Mouse (Mus musculus) left cerebral cortex, adult 9 months (tissue): Measurements from ENCODE around the gene Shc2.
A peak's percentile ranks its signal among the peaks of the same experiment; 100 is the strongest.

Experiments used
- DNase-seq, 2 experiments: peaks; one replicate each; pipeline ENCODE4 v3.0.0; 2022; ENCODE audit warnings: low spot score in 2 of 2

Gene Shc2

DNA sequence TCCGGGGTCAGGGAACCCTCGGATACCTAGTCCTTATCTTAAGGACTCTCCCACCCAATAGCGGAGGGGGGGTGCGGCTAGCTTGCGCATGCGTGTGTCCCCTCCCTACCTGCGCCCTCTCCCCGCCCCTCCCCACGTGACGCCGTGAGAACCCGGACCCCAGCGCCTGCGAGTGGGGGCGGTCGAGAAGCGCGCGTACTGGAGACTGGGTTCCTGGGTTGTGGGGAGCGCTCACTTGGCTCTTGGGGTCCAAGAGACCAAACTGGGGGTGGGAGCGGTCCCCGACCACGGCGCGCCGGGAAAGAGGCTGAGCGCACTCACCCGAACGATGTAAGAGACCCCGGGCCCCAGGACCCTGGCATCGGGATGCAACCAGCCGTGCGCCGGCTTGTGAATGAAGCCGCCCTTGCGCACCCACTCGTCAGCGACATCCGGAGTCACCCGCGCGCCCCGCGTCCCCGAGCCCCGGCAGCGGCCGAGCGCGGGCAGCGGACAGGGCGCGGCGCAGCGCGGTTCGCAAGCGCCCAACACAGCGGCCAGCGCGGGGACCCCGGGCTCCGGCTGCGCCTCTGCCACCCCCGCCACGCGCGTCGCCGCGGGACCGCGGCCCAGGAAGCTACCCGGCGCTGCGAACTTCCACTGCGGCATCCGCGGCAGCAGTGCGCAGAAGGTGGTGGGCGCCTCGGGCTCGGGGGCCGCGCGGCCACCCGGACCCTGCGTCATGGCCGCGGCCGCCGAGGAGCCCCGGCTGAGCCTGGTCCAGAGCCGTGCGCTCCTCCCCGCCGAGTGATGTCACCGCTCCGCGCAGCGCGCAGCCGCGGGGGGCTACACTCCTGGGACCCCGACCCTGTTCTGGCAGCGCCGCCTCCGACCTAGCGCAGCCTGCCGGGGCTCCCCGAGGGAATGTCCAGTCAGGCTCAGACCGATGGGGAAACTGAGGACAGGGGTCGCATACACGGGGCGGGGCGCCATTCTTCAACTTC lies at the start of gene Shc2:
Gene Shc2 (minus strand): TSS at position 791 of the 983 bp plus-strand sequence.
- DNase-seq = peak in 1 of 2 experiments; percentile 83

DNA sequence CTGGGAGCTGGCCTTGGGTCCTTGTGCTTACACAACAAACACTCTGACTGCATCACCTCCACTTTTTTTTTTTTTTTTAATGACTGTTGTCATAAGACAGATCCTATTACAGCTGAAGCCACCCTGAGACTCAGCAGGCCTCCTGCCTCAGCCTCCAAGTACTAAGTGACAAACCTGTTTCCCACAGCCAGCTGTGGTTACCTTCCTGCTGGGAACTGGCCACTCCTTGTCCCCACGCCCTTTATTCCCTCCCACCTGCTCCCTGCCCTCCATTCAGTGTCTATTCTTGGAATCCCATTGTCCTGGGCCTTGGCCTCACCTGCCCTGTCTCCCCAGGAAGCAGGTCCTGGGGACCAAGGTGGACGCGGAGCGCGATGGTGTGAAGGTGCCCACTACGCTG lies 49.8 kb upstream of the Shc2 start:
- DNase-seq = no peak

DNA sequence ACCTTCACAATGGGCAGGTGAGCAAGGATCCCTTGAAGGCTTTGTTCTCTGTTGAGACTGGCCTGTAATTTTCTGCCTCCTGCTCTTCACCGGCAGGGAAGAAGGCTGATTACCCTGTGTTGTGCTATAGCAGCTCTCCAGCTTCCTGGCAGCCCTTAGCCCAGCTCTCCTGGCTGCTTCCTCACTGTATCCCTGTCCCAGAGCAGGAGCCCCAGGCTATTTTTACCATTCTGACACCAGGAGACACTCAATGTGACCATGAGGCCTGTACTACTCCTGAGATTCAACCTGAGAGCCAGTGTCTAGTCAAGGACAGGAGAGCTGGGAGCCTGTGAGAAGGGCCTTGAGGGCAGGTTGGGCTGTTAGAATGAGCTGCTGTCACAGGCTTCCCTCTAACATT lies 49.0 kb upstream of the Shc2 start:
- DNase-seq = no peak

DNA sequence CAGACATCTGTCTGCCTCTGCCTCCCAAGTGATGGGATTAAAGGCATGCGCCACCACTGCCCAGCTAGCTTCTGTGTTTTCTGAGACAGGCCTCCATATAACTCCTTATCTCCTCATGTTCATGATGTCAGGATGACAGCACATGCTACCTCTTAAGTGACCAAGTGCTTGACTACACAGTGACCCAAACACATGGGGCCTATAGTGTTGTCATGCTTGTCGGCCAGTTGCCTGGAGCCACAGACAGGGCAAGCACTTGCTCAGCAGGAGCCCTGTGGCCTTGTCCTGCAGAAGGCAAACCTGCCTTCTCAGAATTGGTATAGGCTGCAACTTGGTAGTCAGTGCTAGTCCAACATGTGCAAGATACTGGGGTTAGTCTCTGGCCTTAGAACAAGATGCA lies 48.5 kb upstream of the Shc2 start:
- DNase-seq = no peak

DNA sequence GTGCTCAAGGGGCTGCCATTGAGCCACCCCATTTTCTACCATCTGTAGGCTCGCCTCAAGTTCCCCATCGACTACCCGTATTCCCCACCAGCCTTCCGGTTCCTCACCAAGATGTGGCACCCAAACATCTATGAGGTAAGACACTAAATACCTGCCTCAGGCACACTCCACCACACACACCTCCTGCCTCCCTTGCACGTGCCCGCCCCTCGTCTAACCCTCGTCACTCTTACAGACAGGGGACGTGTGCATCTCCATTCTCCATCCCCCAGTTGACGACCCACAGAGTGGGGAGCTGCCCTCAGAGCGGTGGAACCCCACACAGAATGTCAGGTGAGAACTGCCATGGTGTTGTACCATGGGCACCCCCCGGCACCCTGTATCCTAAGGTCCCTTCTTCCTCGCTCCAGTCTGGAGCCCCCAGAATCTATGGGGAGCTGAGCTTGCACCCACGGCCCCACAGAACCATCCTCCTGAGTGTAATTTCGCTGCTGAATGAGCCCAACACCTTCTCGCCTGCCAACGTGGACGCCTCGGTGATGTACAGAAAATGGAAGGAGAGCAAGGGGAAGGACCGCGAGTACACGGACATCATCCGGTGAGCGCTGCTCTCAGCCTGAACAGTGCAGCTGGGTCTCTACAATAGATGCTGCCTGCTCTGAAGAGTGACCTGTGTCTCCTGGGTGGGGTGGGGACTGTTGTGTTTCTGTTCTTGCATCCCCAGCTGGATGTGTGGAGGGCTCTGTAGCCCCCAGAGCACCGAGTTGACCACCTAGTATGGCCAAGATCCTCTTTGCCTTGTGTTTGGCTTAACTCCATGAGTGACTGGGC lies 47.3 kb upstream of the Shc2 start:
- DNase-seq = no peak

DNA sequence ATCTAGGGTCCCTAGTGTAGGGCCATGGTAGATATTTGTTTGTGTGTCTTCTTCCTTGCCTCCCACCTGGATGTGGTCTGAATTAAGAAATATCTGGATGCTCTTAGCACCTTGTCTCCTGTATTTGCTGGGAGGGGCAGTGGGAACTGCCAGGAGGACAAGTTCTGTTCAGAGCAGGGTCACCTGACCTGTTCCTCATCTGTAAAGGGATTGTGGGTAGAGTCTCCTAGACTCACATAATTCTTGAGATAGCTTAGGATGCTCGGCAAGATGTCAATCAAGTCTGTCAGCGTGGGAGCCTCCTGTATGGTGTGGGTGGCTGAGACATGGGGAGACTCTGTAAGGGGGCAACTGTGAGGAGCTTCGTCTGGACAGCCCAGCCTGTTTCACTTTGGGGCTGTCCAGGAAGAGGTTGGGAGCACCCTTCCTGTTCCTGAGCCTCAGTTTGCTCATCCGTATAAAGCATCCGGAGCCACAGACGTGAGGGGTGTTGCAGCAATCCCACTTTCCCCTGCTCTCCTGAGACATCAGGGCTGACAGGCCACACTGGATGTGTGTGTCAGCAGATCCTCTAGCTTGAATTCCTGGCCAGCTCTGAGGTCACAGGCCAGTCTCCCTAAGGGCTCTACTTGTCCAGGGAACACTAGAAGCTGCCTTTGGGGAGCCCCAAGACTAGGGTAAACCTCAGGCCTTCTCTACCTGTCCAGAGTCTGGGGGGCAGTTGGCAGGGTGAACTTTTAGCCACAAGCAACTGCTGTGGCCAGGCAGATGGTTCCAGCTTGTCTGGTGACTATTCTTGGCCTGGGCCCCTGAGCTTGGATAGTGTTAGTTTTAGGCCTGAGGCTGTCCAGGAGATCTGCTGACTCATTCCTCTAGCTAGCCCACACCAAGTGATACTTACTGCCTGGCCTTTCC lies 46.3 kb upstream of the Shc2 start:
- DNase-seq = no peak

DNA sequence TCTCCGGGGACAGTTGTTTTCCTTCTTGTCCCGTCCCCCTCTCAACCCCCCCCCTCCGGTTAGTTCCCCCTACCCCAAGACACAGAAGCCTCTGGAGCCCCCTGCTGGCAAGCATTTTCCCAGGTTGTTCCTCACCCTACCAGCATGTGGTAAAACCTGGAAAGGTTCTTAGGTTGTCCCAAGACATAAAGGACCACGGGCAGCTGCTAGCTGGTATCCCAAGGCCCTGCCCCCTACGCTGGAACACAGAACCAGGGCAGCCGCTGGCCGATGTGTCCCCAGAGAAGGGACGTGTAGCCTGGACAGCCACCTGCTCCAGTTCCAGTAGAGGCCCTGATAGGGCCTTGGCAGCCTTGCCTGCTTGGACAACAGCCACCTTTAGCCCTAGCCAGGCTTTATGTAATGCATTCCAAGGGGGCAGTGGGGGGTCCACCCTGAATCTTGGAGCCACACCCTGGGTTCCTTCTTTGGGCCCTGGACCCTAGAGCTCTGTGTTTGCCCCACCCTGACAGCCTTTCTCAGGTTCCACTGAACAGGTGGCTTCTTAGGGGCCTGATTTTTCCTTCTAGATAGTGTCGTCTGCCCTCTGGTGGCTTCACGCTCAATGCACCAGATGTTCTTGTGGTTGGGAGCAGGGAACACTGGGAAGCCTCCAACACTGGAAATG lies 45.3 kb upstream of the Shc2 start:
- no peak for DNase-seq

DNA sequence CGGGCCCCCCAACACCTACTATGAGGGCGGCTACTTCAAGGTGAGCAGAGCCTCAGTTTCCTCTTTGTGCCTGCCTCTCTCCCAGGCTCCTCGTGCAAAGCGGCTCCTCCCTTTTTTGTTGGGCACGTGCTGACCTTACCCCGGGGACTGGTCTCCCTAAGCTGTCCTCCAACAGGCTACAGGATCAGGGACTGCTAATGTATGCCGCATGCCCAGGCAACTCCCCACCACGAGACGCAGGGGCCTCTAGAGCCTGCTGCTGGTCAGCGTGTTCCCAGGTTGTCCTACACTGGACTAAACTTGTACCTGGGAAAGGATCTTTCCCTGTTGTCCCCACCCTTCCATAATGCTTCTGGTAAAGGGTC lies 44.8 kb upstream of the Shc2 start:
- DNase-seq = no peak

DNA sequence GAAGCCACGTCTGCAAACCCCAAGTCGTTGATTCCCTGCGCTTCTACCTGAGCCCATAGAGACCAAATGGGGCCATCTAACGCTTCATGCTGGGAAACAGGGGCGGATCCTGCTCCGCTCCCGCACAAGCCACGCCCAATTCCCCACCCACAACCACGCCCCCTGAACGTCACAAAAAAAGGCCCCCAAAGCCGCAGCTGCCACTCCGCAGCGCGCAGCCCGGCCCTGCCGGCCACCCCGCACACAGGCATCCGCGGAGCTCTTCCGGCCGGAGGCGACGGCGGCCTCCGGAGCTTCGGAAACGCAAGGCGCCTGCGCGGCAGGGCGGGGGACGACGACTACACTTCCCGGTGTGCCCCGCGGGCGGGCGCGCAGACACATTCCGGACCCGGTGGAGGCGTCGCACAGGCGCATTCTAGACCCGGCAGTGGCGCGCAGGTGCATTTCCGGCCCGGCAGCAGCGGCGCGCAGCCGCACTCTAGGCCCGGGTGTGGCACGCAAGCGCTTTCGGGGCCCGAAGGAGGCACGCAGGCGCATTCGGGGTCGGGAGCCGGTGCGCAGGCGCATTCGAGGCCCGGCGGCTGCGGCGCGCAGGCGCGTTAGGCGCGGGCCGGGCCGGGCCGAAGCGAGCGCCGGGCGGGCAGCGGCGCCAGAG lies 44.0 kb upstream of the Shc2 start, which contains the start of gene Cdc34:
Gene Cdc34 (plus strand): TSS at position 605 of the 655 bp plus-strand sequence.
- DNase-seq = peak; percentile 99

DNA sequence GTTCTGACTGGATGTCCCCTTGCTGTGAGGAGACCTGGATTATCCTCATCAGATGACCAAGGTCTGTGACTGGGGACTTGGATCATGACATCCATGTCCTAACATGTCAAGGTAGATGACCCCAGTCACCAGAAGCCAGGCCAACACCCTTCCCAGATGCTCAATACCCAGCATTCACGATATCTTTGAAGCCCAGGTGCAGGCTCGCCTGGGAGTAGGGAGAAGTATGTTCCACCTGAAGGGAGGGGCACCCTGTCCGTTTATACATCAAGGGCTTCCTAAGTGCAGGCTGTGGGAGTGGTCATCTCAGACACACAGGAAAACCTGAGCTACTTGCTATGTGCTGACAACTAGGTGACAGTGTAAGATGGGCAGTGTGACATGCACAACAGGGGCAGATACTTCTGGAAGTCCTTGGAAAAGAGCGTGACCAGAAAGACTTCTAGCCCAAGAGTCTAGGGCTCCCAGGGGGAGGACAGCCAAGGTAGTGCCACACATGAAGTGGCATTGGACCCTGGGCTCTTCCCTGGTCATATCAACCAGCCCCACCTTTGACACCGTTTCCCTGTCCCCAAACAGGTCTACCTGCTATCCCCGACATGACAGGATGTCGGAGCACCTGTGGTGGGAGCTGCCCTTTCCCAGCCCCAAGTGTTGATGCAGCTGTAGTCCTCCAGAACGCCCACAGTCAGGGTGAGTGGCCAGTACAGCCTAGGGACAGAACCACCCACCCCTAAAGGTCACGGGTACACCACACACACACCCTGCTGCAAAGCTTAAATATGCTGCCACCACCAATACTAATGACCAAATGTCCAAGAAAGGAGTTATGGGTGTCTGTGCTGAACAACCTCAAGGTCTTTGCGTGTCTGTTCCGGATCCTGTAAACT lies 43.1 kb upstream of the Shc2 start:
- no peak for DNase-seq

DNA sequence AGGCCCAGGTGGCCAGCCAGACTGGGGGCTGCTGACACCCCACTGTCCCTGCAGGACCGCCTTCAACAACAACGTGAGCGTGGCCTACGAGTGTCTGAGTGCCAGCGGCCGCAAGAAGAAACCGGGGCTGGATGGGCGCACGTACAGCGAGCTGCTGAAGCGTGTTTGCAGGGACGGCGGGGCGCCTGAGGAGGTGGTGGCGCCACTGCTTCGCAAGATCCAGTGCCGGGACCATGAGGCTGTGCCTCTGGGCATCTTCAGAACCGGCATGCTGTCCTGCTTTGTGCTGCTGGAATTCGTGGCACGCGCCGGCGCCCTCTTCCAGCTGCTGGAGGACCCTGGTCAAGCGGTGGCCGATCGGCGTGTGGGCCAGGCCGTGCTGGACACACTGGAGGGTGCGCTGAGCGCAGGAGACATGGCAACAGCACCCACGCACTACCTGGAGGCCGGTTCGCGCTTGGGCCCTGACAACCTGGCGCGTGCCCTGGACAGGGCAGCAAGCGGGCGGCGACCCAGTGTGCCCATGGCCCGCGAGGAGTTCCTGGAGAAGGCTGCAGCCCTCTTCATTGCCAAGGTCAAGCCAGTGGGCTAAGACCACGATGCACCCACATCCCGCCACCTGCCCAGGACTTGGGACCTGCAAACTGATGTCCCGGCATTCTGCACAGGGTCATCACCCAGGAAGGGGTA lies 37.8 kb upstream of the Shc2 start:
- no peak for DNase-seq

DNA sequence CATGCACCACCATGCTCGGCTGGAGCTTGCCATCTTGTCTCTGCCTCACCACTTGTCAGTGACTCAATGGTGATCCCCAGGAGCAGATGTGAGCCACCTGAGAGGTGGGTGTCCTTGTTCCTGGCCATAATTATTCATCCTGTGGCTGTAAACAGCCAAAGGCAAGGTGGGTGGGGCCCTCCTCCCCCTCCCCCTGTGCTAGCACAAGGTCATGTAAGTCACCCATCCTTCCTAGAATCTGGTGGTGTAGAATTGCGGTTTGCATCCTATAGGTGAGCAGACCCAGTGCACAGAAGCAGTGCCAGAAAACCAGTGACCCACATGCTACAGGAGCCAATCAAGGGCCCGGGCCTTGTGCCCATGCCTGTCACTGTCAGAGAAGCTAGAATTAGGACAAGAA lies 35.3 kb upstream of the Shc2 start:
- no peak for DNase-seq

DNA sequence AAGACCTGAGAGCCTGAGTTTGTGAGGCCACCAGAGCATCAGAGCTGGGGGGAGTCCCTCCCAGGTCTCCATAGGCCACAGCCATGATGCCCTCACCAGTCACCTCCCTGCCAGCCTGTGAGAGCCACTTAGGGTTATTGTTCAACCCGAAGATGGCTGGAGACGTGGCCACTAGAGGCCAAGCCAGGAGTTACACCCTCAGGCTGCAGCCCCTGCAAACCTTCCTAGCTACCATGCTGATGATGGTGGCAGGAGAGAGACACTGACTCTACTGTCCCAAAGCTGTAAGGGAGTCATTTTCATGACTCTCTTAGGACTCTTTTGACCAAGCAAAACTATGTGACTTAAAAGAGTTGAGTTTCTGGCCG lies 34.4 kb upstream of the Shc2 start:
- no peak for DNase-seq

DNA sequence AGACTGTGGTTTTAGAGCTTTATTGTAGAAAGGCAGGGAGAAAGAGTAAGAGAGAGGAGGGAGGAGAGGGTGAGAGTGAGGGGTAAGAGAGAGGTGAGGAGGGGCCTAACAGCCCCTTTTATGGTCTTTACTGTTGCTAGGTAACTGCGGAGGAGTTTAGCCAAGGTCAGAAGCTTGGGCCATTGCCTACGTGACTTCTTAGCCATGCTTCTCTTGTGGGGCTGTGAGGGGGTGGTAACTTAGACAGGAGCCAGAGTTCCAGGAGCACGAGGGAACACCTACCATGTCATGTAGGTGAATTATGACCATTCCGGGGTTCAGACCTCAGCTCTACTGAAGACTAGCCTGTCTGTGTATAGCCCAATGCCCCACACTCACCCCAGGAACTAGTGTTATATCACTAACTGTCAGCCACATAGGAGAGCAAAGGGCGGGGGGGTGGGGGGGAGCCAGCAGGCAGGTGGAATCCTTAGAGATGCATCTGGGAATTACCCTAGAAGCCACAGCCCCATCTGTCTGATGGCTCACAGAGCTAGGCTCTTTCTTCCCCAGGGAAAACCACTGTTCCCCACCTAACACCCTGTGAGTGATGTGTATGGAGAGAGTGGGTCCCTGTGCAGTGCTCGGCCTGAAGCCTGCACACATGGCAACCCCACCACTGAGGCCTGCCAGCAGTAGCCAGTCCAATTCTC lies 33.8 kb upstream of the Shc2 start:
- DNase-seq = no peak

DNA sequence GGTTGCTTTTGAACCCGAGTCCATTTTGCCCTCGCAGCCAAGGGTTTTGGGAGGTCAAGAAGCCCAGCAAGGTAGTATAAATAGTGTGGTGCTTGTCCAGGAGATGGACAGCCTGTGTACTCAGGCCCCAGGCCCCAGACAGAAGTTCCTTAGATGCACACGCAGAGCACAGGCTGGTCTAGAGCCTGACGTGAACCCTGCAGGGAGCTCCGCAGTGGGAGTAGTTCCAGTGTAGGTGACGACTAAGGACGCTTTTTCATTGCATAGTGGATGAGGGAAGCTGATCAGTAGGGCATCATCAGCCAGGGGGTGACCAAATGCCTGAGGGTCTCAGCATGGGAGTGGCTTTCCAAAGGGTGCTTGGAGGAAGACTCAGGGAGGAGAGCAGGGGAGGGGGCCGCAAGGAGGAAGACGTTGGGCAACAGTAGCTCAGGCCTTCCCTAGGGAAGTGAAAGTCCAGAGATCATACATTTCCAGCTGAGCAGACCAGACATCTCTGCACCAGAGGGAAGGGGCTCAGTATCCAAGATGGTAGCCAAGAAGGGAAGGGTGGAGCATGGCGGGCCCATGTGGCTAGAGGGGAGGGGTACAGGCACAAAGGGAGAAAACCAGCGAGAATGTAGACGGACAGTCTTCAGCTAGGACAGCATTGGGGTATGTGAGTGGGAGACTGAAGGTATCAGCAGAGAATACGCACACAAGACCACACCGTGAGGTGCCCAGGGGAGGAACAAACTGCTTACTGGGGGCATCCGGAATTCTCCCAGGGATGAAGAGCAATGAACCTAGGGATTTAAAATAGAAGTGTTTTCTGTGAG lies 32.6 kb upstream of the Shc2 start:
- DNase-seq = no peak

DNA sequence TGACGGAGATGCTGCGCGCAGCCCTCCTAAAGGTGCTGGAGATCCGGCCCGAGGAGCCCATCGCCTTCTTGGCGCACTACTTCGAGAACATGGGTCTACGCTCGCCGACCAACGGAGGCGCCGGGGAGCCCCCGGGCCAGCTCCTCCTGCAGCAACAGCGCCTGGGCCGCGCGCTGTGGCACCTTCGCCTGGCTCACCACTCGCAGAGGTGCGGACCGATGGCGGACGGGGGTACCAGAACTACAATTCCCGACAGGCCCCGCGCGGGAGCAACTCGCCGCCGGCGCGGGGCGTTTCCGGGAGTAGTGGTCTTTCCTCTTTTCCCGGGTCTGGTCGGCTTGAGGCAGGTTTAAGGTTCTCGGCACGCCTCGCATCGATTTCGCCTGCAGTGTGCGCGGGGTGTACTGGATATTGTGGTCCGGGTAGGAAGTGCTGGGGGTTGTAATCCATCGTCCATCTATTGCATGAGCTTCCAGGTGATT lies 31.9 kb upstream of the Shc2 start:
- peak in 1 of 2 experiments; percentile 78 for DNase-seq
